Mouse (Mus musculus): ENCODE results near the gene Gm11639.
"Not testable (repeated sequence)": the region's sequence is repeated elsewhere in the genome, so short reads cannot be mapped to it uniquely, and the experiment has no call there.

The Gm11639 gene

DNA sequence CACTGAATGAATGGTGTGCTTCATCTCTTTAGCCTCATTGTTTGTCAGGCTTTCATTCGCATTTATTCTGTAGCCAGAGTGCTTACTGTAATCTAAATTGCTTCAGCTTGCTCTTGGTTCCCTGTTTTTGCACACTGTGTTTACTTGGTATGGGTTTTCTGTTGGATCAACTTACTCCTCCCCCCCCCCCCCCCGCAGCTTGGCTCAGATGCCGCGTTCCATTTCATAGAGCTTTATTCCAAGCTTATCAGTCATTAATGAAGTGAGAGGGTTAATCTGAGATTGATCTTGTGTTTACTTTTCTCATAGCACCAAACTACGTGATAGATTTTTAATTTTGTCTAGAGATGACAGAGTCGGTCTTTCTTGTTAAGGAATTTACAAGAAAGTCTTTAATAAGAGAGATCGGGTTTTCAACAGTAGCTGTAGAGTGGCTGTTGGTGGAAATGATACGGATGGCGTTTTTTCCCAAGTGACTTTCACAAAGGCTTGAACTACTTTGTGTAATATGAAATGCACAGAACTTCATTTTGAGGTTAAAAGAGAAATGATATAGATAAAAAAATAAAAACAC lies 59.6 kb downstream of the Gm11639 start:
- no peak for DNase-seq

DNA sequence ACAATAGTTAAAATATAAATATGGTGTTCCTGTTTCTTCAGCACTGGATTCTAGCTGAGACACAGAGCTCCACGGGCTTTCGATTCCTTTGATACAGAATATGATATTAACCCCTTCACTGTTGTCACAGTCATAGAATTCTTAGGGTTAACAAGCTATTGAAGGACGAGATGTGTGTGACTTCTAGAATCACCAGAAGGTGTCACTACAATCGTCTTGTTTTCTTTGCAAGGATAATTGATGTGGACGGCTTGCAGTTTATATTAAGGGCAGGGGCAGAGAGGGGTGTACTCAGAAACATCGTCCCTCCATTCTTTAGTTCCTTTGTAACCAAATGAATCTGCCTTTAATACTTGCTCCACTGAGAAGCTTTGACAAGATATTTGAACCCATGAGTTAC lies 80.3 kb downstream of the Gm11639 start:
- DNase-seq, result no peak

DNA sequence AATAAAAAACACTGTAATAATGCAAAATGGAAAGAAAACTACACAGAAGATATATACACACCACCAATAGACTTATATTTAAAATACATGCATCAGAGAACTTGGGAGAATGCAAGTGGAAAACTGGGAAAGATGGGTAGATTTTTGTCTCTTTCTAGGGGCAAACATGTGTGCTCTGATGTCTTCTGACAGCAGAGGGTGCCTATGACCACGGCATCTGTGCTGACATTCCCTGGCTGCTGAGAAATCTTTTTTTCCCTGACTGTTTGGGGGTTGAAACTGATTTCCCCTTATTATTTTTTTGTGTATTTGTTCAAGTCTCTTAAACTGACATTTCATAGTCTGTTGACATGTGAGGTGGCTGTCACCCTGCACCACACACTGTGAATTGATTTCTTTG lies 81.6 kb downstream of the Gm11639 start:
- no peak for DNase-seq

DNA sequence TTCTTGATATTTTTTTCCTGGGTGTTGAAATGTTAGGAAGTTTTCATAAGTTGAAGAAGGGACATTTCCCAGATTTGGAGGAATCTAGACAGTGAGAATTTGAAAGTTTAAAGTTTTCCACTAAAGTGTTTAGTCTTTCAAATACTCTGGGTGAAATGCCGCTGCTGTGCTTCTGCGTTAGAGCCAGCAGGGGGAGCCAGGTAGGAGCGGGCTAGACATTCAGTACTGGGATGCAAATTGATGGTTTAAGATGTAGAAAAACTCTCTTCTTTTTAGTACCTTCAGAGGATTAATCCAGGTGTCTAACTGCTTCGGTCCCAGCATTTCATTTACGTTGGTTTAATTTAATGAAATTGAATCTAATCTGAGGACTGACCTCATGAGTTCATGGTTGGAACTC lies 82.6 kb downstream of the Gm11639 start:
- peak; percentile 25 to 47 for DNase-seq

DNA sequence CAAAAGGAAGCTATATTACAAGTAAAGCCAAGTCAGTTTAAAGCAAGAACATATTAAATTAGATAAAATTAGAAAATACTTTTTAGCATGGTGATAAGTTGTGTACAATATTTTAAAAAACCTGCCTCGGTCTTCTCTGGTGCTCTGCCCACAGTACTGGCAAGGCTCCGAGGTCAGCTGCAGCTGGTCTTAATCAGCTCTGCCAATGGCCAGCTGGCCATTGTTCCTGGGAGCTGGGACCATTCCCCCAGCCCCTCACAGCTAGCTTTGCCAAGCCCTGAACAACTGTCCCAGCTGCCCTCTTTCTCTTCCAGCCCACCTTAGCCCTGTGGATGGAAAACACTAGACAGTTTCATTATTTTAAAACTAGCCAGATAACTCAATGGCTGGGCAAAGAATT lies 93.3 kb downstream of the Gm11639 start:
- DNase-seq, result no peak

DNA sequence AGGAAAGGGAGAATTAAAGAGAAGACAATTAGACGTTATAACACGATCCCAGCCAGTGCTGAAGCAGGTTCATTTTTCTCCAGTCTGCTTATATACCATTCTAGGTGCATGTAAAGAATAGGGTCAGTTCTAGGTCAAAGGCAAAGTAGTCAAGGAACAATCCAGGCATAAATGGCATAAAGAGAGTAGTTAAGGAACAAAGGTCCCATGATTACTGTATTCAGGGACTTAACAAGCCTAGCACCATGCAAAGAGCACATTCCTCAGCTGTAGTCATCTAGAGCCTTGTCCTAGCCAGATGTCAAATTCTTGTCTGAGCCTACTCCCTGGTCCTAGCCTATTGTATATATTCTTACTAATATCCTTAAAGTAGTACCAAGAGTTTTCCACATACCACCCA lies 259.2 kb downstream of the Gm11639 start:
- no peak for DNase-seq

DNA sequence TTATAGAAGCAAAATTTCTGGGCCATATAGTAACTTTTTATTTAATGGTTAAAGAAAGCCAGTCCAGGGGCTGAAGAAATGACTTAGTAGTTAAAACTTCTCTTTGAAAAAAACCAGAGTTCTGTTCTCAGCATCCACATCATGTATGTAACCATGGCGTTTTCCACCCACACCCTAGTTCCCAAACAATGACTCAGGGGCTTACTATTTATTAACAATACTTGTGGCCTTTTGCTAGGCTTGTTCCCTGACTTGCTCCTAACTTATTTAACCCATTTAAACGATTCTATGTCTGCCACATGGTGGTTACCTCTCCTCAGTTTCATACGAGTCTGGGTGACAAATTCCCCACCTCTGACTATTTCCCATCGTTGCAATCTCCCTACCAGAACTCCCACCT lies 266.8 kb downstream of the Gm11639 start:
- no peak for DNase-seq

DNA sequence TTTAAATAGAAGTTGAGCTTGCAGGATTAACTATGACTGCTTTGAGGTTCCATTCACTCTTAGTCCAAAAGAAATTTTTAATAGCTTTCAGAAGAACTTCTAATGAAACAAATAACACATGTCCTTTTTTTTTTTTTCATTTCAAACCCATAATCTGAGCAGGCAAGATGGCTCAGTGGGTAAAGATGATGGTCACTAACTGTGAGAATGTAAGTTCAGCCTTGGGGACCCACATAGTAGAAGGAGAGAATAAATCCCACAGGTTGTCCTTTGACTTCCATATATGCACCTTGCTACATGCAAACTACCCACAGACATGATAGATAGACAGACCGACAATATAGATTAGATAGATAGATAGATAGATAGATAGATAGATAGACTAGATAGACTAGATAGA lies 282.4 kb downstream of the Gm11639 start:
- no peak for DNase-seq

DNA sequence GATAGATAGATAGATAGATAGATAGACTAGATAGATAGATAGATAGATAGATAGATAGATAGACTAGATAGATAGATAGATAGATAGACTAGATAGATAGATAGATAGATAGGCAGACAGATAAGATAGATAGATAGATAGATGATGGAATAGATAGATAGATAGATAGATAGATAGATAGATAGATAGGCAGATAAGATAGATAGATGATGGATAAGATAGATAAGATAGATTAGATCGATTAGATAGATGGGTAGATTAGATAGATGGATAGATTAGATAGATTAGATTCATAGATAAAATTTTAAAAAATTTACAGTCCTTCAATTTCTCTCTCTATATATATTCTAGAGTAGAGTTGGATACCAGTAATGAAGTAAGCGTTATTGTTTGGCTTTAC lies 282.9 kb downstream of the Gm11639 start:
- DNase-seq, result no peak

DNA sequence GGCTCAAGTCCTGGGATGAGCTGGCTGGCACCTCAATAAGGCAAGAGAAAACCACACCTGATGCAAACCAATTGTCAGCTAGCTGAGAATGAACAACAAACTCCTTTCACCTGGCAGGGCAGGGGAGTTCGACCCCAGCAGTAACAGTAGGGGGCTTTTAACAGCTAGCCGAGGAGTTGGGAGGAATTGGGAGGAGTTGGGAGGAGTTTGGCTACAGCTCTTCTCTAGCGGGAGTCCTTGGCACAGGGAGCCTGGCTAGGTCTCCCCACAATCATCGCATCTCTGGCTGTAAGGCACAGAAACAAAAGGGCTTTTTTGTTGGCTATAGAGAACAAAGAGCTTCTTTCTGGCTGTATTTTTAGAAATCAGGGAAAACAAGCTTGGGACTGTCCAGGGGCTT lies 285.8 kb downstream of the Gm11639 start:
- DNase-seq, result no peak

DNA sequence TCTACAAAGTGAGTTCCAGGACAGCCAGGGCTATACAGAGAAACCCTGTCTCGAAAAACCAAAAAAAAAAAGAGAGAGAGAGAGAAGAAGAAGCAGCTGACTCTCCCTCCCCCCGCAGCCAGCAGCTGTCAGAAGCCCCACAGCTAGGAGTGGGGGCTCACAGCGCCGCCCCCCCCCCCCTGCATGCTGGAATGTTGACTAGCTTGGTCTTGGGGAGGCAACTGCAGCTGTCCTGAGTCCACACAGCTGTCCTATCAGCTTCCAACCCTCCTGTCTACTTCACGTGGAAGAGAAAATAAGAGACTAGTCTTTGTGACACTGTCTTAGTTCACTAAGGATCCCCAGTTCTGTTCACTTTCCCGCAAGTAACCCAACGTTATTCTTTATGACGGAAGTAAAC lies 287.0 kb downstream of the Gm11639 start:
- DNase-seq, result no peak

DNA sequence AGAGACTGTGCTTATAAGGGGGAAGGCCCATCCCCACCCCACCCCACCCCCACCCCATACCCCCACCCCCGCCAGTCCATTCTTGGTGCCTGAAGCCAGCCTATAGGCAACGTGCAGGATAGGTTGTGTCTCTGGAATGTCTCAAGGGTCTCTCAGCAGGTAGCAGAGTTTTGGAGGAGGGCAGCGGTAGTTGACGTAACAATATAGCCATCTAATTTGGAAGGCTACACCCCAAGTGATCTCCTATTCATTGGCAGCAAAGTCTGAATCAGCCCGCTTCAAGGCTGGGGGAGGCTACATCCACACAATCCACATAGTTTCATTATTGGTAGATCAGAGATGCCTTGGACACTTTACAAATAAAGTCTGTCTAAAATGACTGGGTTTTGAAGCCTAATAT lies 292.5 kb downstream of the Gm11639 start:
- DNase-seq, result no peak

DNA sequence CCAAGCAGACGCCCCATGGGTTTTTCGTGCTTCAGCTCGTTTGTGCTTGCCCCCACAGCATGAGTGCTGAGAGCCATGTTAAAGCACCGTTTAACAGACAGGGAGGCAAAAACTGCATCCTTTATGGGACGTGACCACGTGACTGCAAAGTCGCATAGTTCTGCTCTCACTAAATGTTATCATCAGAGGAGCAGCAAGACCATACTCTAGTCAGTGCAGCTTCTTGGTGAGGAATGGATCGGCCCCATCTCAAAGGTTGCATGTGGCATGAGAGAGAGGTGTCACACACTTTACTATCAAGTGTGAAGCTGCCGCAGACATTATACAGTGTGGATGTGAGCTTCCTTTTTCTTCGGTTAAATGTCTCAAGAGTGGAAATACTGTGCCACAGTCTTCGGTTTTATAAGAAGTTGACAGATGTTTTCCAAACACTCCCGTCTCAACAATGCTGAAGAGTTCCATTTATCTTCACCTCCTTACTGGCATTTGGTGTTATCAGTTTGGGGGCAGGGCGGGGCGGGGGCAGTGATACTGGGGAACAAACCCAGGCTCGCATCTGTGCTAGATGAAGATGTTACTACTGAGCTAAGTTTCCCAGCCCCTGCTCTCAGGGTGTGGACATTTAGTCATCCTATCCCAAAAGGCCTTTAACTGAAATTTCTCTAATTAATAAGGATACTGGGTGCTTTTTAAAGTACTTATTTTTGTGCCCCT lies 296.0 kb downstream of the Gm11639 start:
- DNase-seq, result no peak

DNA sequence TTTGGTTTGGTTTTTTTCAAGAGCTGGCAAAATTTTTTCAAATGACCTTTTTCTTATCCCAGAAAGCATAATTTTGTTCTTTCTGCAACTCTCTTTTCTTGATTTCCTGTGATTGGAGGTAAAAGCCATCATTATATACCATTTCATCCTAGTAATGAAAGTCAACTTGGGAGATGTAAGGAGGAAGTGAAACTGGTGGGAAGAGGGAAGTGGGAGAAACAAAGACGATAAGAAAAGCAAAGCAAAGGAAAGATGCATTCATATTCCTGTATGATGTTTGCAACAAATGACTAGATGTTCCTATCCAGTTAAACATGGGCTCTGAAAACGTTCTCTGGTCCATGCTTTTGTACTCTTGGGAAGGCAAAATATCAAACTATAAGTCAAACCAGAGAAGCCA lies 323.7 kb downstream of the Gm11639 start:
- no peak for DNase-seq

DNA sequence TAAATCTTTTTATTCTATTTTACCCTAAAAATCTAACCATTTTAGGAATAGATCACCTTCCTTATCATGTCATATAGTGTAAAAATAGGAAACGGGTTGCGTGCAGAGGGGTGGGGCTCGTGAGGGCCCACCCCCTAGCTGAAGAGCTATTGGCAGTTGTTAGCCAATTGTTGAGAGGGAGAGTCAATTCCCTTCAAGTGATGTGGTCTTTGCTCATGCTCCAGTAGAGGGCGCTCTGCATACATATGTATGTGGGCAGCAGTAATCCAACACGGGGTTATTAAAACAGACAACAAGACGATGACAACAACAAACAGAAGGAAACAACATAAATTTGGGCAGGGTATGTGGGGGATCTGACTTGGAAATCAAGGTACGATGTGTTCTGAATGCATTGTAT lies 335.6 kb downstream of the Gm11639 start:
- no peak for DNase-seq

DNA sequence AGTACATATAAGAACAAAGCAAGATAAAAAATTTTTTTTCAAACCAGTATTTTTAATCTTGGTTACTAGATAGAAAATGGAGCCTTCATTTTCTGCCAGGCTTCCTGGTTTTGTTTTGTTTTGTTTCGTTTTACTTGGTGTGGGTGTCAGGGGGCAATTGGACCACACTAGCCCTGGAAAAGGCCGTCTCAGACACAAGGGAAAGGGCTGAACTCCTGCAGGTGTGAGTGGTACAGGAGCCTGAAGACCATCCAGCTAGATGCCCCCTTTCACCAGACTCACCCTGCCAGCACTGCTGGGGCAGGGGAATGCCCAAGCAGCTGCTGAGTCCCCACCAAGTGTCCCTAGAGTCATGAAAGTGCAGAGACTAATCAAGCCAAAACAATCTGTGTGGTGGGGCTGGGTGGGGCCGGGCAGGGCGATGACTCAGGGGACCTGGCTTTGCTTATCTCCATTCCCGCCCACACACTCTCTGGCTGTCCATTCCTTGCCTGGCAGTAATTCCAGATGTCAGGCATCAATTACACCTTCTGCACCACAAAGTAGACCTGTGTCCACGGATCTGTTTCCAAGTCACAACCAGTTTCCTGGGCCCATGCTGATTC lies 343.3 kb downstream of the Gm11639 start:
- DNase-seq, result no peak

DNA sequence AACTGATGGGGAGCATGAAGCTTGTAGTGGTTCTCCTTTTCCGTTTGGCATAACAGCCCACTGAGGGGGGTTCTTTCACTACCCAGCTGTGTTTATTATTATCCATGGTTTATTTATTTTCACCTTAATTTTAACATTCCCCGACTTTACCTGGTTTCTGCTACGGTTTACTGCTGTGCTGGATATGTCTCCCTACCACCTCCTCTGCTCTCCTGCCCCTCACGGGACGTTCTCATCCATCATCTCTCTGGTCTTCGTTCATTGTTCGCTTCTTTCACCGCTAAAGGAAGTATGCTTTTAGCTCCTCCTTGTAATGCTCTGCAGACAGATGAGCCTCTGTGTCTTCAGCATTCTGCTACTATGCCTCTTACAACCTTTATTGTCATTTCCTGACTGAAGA lies 344.0 kb downstream of the Gm11639 start:
- DNase-seq, result no peak

DNA sequence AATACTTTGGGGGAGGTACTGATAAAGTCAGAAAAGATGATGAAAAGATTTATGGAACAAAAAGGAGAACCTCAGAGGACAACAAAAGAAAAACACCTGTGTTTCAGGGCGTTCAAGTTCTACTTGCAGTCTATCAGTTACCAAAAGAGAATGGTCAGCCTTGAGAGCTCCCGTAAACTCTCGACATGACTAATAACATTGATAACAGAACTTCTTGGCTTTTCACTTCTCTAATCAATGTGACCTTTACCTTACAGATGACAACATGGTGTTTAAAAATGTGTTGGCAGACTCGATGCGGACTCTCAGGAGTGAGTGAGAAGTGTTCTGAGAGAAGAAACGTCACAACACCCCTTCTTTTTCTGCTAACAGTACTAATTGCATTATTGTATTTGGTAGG lies 344.7 kb downstream of the Gm11639 start:
- no peak for DNase-seq

DNA sequence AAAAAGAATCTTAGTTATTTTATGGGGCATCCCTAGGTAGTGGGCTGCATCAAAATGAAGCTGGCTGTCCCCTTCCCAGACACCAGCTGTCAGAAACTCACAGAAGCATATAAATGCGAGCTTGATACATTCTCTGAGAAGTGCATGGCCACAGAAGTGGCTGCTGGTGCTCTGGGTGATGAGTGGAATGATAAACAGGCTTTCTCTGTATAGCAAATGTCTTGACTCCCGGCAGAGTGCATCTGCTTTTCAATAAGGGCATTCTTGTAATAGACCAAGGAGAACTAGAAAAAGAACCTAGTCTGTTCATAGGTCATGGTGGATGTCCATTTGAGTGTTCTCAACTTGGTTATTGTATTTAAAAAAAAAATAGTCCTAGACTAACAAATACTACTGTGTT lies 345.6 kb downstream of the Gm11639 start:
- no peak for DNase-seq

DNA sequence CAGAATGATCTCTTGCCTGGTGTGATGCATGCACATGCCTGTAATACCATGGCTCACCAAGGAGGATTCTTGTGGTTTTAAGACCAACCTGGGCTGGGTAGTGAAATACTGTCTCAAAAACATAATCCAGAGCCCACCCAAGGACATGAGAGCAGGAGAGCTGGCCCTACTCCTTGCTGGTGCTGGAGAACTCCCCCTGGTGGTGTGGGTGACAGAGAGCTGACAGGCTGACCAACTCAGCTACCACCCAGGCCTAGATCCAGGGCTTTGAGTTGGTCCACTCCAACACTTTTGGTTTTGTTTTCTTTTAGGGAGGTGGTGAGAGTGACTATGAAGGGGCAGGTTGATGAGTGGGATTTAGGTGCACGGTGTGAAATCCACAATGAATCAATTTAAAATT lies 349.6 kb downstream of the Gm11639 start:
- no peak for DNase-seq

DNA sequence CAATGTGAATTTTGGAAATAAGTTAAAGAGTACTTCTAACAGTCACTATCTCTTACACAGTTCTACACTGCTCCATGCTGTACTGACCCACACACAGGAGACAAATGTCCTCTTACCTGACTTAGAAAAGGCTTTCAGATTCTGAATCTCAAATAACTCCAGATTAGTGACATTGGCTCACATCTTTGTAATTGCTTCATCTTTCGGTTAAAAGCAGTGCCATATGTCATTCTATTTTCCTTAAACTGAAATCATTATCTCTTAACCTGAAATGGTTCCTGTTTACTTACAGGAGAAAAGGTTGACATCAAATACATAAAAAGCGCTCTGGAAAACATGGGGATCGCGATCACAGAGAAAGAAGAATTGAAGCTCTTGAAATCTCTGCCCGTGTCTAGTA lies 377.8 kb downstream of the Gm11639 start, which contains the start of gene Efcab3:
Gene Efcab3 (plus strand): TSS at position 301 of the 400 bp plus-strand sequence.
- no peak for DNase-seq

DNA sequence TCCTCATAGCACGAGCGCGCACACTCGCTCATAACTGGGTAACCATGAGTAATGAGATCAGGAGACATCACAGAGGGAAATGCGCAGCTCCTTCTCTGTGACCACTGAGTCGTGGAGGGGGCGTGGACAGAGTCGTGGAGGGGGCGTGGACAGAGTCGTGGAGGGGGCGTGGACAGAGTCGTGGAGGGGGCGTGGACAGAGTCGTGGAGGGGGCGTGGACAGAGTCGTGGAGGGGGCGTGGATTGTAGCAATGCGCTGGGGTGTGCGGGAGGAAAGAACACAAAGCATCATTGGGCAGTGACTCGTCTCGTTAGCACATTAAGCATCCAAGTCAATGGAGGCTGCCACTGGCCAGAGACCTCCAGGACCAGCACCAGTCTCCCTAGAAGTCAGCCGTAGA lies 426.9 kb downstream of the Gm11639 start:
- not testable (repeated sequence) for DNase-seq

DNA sequence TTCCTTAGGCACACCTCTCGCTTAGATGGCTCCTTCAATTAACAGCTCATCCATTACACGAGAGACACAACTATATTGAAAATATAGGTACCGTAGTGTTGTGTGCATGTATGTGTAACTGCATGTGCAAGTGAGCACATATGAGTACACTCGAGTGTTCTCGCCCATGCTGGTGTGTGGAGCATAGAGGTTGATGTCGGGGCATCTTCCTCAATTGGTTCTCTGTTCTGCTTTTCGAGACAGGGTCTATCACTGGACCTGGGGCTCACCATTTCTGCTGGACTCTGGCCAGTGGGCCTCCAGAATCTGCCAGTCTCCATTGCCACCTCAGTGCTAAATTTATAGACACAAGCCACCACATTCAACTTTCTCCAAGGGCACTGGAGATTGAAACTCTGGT lies 432.3 kb downstream of the Gm11639 start:
- DNase-seq, result no peak

DNA sequence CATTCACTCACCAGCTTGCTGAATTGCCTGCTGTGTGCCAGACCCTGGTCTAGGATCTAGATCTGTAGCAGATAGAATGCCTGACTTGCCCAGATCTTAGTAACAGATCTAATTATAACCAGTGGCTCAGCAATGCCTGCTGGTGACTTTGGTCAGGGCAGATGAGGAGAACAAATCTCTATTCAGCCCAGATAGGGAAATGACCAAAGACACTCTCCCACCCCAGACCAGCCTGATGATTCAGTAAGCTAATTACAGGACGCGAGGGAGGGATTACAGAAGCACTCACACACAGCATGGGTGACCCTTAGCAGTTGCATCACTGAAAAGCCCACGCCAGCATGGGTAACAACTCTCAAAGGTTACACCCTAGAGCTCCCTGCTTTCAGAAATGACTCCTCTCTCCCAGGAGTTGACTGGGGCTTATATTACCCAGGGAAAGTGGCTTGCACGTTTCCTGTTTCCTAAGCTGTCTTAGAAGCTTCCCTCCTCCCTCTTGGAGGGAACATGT lies 435.1 kb downstream of the Gm11639 start:
- no peak for DNase-seq

All from lung, postnatal 4 days (tissue).